Mouse (Mus musculus) stomach, embryonic 14.5 days (tissue): ENCODE measurements at regions not wholly inside any gene's neighbourhood (a gene's known extent, or its start where the extent isn't known, plus 50 kb on each side); places are given as distances from the start of the nearest gene placed in this dataset.

Experiments used
- ATAC-seq: fragments of 200-750 bp; cut with Nextera tagmentation; 2 replicates; pipeline ENCODE4 v1.8.0; 2017; ENCODE audit warnings: low read depth, moderate TSS enrichment; ENCODE audit not compliant: insufficient number of reproducible peaks, insufficient read depth, low FRiP score
- H3K27ac ChIP-seq: fragments of 300-500 bp; sonication (generic); 2 replicates; pipeline ENCODE4 v1.5.1; 2014; ENCODE audit warnings: mild to moderate bottlenecking, low read length, moderate library complexity, mixed read lengths
- H3K27me3 ChIP-seq: fragments of 300-500 bp; sonication (generic); 2 replicates; pipeline ENCODE4 v1.6.1; 2014; ENCODE audit warnings: low read length, control low read depth, mixed read lengths; ENCODE audit not compliant: control insufficient read depth, insufficient read depth
- H3K36me3 ChIP-seq: fragments of 300-500 bp; sonication (generic); 2 replicates; pipeline ENCODE4 v1.6.1; 2014; ENCODE audit warnings: mild to moderate bottlenecking, control low read depth, low read length, moderate library complexity, mixed read lengths; ENCODE audit not compliant: control insufficient read depth, insufficient read depth
- H3K4me1 ChIP-seq: fragments of 300-500 bp; sonication (generic); 2 replicates; pipeline ENCODE4 v1.6.1; 2014; ENCODE audit warnings: low read length, control low read depth, mixed read lengths; ENCODE audit not compliant: control insufficient read depth, insufficient read depth
- H3K4me2 ChIP-seq: fragments of 300-500 bp; sonication (generic); replicated peaks from 2 replicates; pipeline ENCODE4 v1.6.1; 2014; ENCODE audit warnings: low read depth, low read length, control low read depth
- H3K4me3 ChIP-seq: fragments of 300-500 bp; sonication (generic); 2 replicates; pipeline ENCODE4 v1.5.1; 2014; ENCODE audit warnings: low read depth, low read length, control low read depth
- H3K9ac ChIP-seq: fragments of 300-500 bp; sonication (generic); replicated peaks from 2 replicates; pipeline ENCODE4 v1.6.1; 2014; ENCODE audit warnings: low read depth, mild to moderate bottlenecking, control low read depth, low read length, moderate library complexity, mixed read lengths
- H3K9me3 ChIP-seq: fragments of 300-500 bp; sonication (generic); 2 replicates; pipeline ENCODE4 v1.6.1; 2016; ENCODE audit warnings: low read depth, low read length, control low read depth; ENCODE audit not compliant: control insufficient read depth
- WGBS: fragments of 180-500 bp; shearing (Covaris S2); extraction: QIAGEN DNeasy Blood & Tissue Kit; methylation state at CpG from one replicate; pipeline ENCODE4 v1.1.7; 2014; 5-methylcytosine and 5-hydroxymethylcytosine counted together

DNA sequence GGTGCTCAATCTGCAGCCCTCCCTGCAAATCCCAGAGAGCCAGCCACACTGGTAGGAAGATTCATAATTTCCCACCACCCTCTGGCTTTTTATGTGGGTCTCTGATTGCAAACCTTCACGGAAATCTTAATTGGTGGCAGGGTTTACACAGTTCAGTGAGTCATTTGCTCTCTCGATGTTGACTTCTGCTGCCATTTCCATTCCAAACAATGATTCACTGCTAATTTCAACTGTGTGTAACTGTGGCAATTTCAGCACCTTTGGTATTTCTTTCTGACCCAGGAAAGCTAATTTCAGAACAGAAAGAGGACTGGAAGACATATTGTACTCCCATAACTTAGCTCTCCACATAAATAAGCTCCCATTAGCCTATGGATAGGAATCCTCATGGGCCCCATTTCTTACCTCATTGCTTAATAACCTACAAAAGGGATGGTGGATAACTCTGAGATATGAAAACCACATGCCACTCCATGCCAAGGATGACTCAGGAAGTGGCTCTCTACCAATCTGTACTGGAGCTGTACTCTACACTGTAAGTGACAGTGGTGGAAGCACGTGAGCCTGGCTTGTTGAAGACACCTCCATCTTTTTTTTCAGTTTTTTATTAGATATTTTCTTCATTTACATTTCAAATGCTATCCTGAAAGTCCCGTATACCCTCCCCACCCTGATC, 536.0 kb downstream of the Tox3 start:
- H3K27ac ChIP-seq = no peak overlapping the region
- H3K9me3 ChIP-seq = no peaks in the 10 kb centered on the region
- H3K9ac ChIP-seq = no peak overlapping the region
- no peaks in the 10 kb centered on the region for H3K27me3 ChIP-seq
- H3K4me2 ChIP-seq = no peak overlapping the region
- no peak for ATAC-seq
- no peaks in the 10 kb centered on the region for H3K36me3 ChIP-seq
- H3K4me1 ChIP-seq = no peaks in the 10 kb centered on the region
- 83% methylated on average over 4 of the region's 4 CpGs for WGBS
- no peak overlapping the region for H3K4me3 ChIP-seq

DNA sequence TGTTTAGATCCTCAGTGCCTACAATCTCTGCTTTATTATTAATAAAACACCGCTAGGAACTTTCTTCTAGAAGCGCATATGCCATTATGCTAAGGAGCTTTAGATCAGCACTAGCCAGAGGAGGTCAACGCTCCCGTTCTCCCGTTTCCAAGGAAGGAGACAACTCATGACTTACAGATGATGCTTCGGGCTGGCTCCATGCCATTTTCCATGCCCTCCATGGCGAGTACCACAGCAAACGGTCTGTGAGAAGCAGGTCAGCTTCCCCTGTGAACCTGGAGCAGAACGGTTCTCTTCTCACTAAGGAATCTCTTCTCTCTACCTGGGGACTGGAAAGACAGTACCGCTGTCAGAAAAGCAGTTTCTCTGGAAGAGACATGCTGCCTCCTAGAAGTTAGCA, 559.8 kb downstream of the Tox3 start:
- H3K27me3 ChIP-seq = no peaks in the 10 kb centered on the region
- H3K36me3 ChIP-seq = no peaks in the 10 kb centered on the region
- H3K9me3 ChIP-seq = no peaks in the 10 kb centered on the region
- no peak for ATAC-seq
- H3K4me3 ChIP-seq = no peak overlapping the region
- WGBS = 68% methylated on average over 10 of the region's 10 CpGs
- H3K4me2 ChIP-seq = no peak overlapping the region
- no peak overlapping the region for H3K9ac ChIP-seq
- no peaks in the 10 kb centered on the region for H3K4me1 ChIP-seq
- H3K27ac ChIP-seq = no peak overlapping the region

DNA sequence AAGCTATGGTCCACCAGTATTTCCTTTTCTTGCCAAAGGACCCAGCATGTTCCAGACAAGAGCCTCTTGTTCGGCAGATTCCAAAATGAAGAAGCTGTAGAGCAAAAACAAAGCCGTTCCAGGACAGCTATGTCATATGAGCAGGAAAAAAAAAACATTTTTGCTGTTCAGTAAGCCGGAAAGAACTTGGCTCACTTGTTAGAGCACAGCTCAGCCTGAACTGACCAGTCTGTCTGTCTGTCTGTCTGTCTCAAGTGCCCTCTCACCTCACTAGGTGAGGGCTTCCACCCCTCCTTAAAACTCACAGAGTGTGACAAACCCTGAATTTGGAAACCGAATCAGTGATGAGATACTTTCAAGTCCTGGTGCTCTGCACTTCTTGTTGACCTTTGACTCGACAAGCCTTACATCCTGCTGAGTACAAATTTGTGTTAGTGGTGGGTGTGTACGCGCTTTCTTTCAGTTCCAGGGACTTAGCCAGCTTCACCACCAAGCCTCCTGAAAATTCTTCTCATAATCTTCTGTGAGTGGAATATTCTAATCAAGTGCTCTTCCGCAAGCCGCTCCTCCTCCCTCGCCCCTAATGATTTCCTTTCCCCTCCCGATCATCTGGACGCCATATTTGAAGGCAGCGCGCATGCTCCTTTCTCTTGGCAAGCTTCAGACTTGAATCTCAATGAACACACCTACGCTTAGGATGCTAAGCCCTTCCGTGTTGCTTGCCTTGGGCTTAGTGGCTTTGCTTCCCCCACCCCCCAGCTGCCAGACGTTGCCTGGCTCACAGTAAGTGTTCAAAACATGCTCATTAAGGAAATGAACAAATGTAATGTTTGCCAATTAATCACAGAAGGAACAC, 560.9 kb downstream of the Tox3 start:
- Histone ChIP-seq H3K4me1 (no peaks in the 10 kb centered on the region), H3K9me3 (no peaks in the 10 kb centered on the region), H3K36me3 (no peaks in the 10 kb centered on the region), H3K4me3 (no peak overlapping the region), H3K27ac (no peak overlapping the region), H3K9ac (no peak overlapping the region), H3K4me2 (no peak overlapping the region), H3K27me3 (no peaks in the 10 kb centered on the region; the same call in 1 of the 2 replicates)
- ATAC-seq = no peak
- WGBS = 63% methylated on average over 17 of the region's 17 CpGs

DNA sequence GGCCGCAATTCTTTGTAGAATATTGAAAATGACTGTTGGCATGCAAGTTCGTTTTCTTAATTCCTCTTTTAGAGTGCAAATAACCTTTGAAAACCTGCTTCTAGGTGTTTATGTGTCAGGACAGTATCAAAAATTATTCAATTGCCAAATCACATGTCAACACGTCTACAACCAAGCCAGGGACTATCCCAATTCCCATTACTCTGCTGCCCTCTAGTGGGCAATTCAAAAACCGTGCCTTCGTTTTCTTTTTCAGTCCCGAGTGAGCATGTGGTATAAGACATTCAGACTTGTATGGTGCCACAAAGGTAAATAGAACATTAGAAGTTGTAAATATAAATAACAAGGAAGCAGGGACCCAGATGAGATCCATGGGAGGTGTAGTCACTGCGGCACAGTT, 563.1 kb downstream of the Tox3 start:
- Histone ChIP-seq H3K36me3 (no peaks in the 10 kb centered on the region), H3K4me1 (no peaks in the 10 kb centered on the region), H3K4me2 (no peak overlapping the region), H3K27me3 (peaks cover 3% of the 10 kb centered on the region; the same call in 1 of the 2 replicates), H3K9ac (no peak overlapping the region), H3K4me3 (no peak overlapping the region), H3K9me3 (no peaks in the 10 kb centered on the region), H3K27ac (no peak overlapping the region)
- 20% methylated on average over 7 of the region's 7 CpGs for WGBS
- no peak for ATAC-seq

DNA sequence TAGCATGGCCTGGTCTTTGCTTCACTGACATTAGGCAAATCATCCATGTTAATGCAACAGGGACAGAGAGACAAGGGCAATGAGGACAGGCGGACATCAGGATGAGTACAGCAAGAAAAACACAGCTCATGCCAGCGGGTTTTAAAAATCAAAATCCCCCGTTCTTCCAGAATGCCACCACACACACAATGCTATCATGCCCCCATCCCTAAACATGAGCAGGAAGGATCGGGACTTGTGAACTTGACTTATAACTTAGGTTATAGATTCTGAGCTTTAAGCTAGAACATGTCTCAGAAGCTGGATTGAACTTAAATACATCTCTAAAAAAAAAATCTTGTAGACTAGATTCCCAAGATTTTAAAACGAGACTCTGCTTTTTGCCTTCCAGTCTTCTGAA, 564.8 kb downstream of the Tox3 start:
- Histone ChIP-seq H3K36me3 (no peaks in the 10 kb centered on the region), H3K9ac (no peak overlapping the region), H3K27me3 (peaks cover 3% of the 10 kb centered on the region; the same call in 1 of the 2 replicates), H3K4me1 (no peaks in the 10 kb centered on the region), H3K4me2 (no peak overlapping the region), H3K27ac (no peak overlapping the region), H3K9me3 (no peaks in the 10 kb centered on the region), H3K4me3 (no peak overlapping the region)
- no peak for ATAC-seq
- 78% methylated on average over 5 of the region's 5 CpGs for WGBS

DNA sequence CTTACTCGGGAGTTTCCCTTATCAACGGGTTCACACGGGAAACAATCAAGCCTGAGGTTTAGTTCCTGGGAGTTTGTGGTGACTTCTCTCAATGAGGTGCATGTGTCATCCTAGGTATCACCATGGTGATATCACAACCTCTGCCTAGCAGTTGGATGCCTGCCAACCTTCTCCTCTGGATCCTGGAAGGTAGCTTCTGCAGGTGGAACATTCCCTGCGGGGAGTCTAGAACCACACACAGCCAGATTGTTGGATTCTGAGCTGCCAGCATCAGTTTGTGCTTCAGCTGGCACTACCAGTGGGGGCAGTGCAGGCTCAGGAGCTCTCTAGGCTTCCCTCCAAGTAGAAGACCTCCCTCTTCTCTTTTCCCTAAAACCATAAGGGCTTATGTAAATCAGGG, 581.8 kb downstream of the Tox3 start:
- Histone ChIP-seq H3K27me3 (no peaks in the 10 kb centered on the region), H3K27ac (no peak overlapping the region), H3K4me2 (no peak overlapping the region), H3K36me3 (no peaks in the 10 kb centered on the region), H3K4me3 (no peak overlapping the region), H3K9ac (no peak overlapping the region), H3K4me1 (no peaks in the 10 kb centered on the region), H3K9me3 (no peaks in the 10 kb centered on the region)
- no peak for ATAC-seq
- 52% methylated on average over 4 of the region's 4 CpGs for WGBS

DNA sequence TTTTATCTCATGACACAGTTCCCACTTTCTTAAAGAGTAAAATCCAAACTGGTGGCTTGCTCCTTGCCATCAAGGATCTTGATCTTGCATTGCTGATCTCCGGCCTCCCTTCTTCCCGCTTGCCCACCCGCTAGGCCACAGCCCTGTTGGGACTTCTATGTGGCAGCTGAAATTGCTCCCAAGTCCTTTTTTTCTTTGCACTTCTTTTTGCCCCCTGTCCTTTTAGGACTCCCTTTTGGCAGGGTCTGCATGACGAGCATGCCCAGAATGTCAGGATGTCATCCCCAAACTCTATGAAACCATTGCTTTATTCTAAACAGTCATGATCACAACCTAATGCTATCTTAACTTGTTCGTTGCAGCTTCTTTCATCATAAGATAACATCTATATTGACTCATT, 588.6 kb downstream of the Tox3 start:
- Histone ChIP-seq H3K27ac (no peak overlapping the region), H3K27me3 (no peaks in the 10 kb centered on the region), H3K4me1 (no peaks in the 10 kb centered on the region), H3K36me3 (no peaks in the 10 kb centered on the region), H3K9ac (no peak overlapping the region), H3K4me3 (no peak overlapping the region), H3K4me2 (no peak overlapping the region), H3K9me3 (no peaks in the 10 kb centered on the region)
- ATAC-seq = no peak
- WGBS = 90% methylated on average over 5 of the region's 5 CpGs

DNA sequence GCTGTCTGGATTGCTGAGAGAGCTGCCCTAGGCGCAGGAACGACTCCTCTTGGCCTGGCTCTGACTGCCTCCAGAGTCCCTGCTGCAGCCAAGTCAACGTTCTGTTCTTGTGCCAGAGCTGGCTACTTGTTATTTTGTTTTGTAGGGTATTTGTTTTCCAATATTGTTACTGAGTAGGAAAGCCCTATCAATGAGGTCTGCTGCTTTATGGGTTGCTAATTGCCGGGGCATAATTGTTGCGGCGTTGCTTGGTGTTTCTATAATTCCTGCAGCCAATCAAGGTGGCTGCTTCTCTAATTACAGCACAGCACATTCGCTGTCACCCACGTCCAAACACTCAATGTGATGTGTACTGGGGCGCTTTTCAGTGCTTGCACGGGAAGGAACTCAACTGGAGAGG, 589.4 kb downstream of the Tox3 start:
- H3K4me1 ChIP-seq = no peaks in the 10 kb centered on the region
- no peak overlapping the region for H3K4me2 ChIP-seq
- H3K4me3 ChIP-seq = no peak overlapping the region
- H3K36me3 ChIP-seq = no peaks in the 10 kb centered on the region
- no peaks in the 10 kb centered on the region for H3K27me3 ChIP-seq
- ATAC-seq = no peak
- H3K27ac ChIP-seq = no peak overlapping the region
- WGBS = 78% methylated on average over 10 of the region's 10 CpGs
- no peaks in the 10 kb centered on the region for H3K9me3 ChIP-seq
- H3K9ac ChIP-seq = no peak overlapping the region
